Mouse (Mus musculus) lung, postnatal 0 days (tissue): ENCODE results near the gene Mthfs. TPM values are rescaled to one million over a fixed set of nuclear protein-coding genes. Genes with fewer than 3 reads are reported as not detected.

Source experiments
- ATAC-seq: fragments of 200-750 bp; cut with Nextera tagmentation; 2 replicates; pipeline ENCODE4 v1.8.0; 2017; ENCODE audit warnings: moderate library complexity
- DNase-seq: peaks from one replicate; pipeline ENCODE4 v3.0.0-alpha.2; 2016; ENCODE audit warnings: low spot score
- H3K27ac ChIP-seq: fragments of 300-500 bp; sonication (generic); 2 replicates; pipeline ENCODE4 v1.5.1; 2014; ENCODE audit warnings: antibody characterized with exemption, mild to moderate bottlenecking, low read length, mixed read lengths
- H3K27me3 ChIP-seq: fragments of 300-500 bp; sonication (generic); replicated peaks from 2 replicates; pipeline ENCODE4 v1.6.1; 2014; ENCODE audit warnings: low read length, mixed read lengths; ENCODE audit not compliant: insufficient read depth
- H3K36me3 ChIP-seq: fragments of 300-500 bp; sonication (generic); 2 replicates; pipeline ENCODE4 v1.6.1; 2014; ENCODE audit warnings: low read length, mixed read lengths; ENCODE audit not compliant: insufficient read depth
- H3K4me1 ChIP-seq: fragments of 300-500 bp; sonication (generic); 2 replicates; pipeline ENCODE4 v1.6.1; 2014; ENCODE audit warnings: antibody characterized with exemption, low read depth, low read length, mixed read lengths; ENCODE audit not compliant: insufficient read depth
- H3K4me2 ChIP-seq: fragments of 300-500 bp; sonication (generic); replicated peaks from 2 replicates; pipeline ENCODE4 v1.6.1; 2014; ENCODE audit warnings: low read depth, mild to moderate bottlenecking, low read length, moderate library complexity, mixed read lengths
- H3K4me3 ChIP-seq: fragments of 300-500 bp; sonication (generic); 2 replicates; pipeline ENCODE4 v1.5.1; 2014; ENCODE audit warnings: low read depth, low read length
- H3K9ac ChIP-seq: fragments of 300-500 bp; sonication (generic); replicated peaks from 2 replicates; pipeline ENCODE4 v1.6.1; 2014; ENCODE audit warnings: low read depth, mild to moderate bottlenecking
- H3K9me3 ChIP-seq: fragments of 300-500 bp; sonication (generic); 2 replicates; pipeline ENCODE4 v1.6.1; 2016; ENCODE audit warnings: low read length, mixed read lengths
- CTCF ChIP-seq: IDR thresholded peaks from 2 replicates; pipeline ENCODE4 v1.5.1; 2016; ENCODE audit warnings: antibody characterized with exemption, mild to moderate bottlenecking
- EP300 ChIP-seq: IDR thresholded peaks from 2 replicates; pipeline ENCODE4 v1.6.1; 2016; ENCODE audit warnings: antibody characterized with exemption, mild to moderate bottlenecking, control low read depth
- WGBS: fragments of 180-500 bp; shearing (Covaris S2); extraction: QIAGEN DNeasy Blood & Tissue Kit; methylation state at CpG from one replicate; pipeline ENCODE4 v1.1.7; 2014; 5-methylcytosine and 5-hydroxymethylcytosine counted together
- polyA plus RNA-seq: library from polyadenylated mRNA; unstranded; fragments of >200 nt; fragmentation: Nextera tagmentation; extraction: Ambion mirVana; gene quantifications from 2 replicates; pipeline ENCODE4 v1.2.1, GENCODE M21; 2015

Gene Mthfs
- polyA plus RNA-seq, 1 experiment from 2014 or later = 42.6 TPM

GRCm38 (mm10) chr9:89273766-89274165 is 63.3 kb downstream of the Mthfs start:
- Histone ChIP-seq H3K27me3 (no peaks in the 10 kb centered on the region), H3K36me3 (no peaks in the 10 kb centered on the region), H3K27ac (no peak overlapping the region), H3K9me3 (no peaks in the 10 kb centered on the region), H3K4me1 (no peaks in the 10 kb centered on the region), H3K4me2 (no peak overlapping the region), H3K4me3 (no peak overlapping the region), H3K9ac (no peak overlapping the region)
- DNase-seq (no peak), ATAC-seq (no peak)
- WGBS = 61% methylated on average over 7 of the region's 7 CpGs
- TF ChIP-seq EP300 (no peak), CTCF (no peak)

GRCm38 (mm10) chr9:89278207-89278606 is 67.7 kb downstream of the Mthfs start:
- no peak overlapping the region for H3K4me2 ChIP-seq
- H3K36me3 ChIP-seq = no peaks in the 10 kb centered on the region
- H3K4me3 ChIP-seq = no peak overlapping the region
- DNase-seq = no peak
- WGBS = 83% methylated on average over 8 of the region's 8 CpGs
- H3K4me1 ChIP-seq = no peaks in the 10 kb centered on the region
- no peaks in the 10 kb centered on the region for H3K27me3 ChIP-seq
- ATAC-seq = no peak
- TF ChIP-seq EP300 (no peak), CTCF (no peak)
- H3K9me3 ChIP-seq = no peaks in the 10 kb centered on the region
- H3K27ac ChIP-seq = no peak overlapping the region
- H3K9ac ChIP-seq = no peak overlapping the region

GRCm38 (mm10) chr9:89282374-89283068 is 72.0 kb downstream of the Mthfs start:
- Histone ChIP-seq H3K36me3 (no peaks in the 10 kb centered on the region), H3K27me3 (no peaks in the 10 kb centered on the region), H3K4me1 (no peaks in the 10 kb centered on the region), H3K9me3 (no peaks in the 10 kb centered on the region), H3K4me2 (no peak overlapping the region), H3K27ac (no peak overlapping the region), H3K4me3 (no peak overlapping the region), H3K9ac (no peak overlapping the region)
- no peak for DNase-seq
- TF ChIP-seq EP300 (no peak), CTCF (no peak)
- WGBS = 79% methylated on average over 2 of the region's 2 CpGs
- ATAC-seq = no peak

- Histone ChIP-seq H3K36me3 (no peaks in the 10 kb centered on the region), H3K9me3 (no peaks in the 10 kb centered on the region), H3K27ac (no peak overlapping the region), H3K9ac (no peak overlapping the region), H3K4me1 (no peaks in the 10 kb centered on the region), H3K27me3 (no peaks in the 10 kb centered on the region), H3K4me3 (no peak overlapping the region), H3K4me2 (no peak overlapping the region)
- ATAC-seq (no peak), DNase-seq (no peak)
- WGBS = 74% methylated on average over 2 of the region's 2 CpGs
- no peak for TF ChIP-seq CTCF
- no peak for TF ChIP-seq EP300
Observed at GRCm38 (mm10) chr9:89288037-89288436, 77.6 kb downstream of the Mthfs start.

GRCm38 (mm10) chr9:89293364-89293763 is 82.9 kb downstream of the Mthfs start:
- H3K9ac ChIP-seq = no peak overlapping the region
- no peaks in the 10 kb centered on the region for H3K9me3 ChIP-seq
- H3K36me3 ChIP-seq = no peaks in the 10 kb centered on the region
- no peaks in the 10 kb centered on the region for H3K4me1 ChIP-seq
- no peak overlapping the region for H3K4me3 ChIP-seq
- ATAC-seq = no peak
- no peak overlapping the region for H3K4me2 ChIP-seq
- H3K27ac ChIP-seq = no peak overlapping the region
- DNase-seq = no peak
- TF ChIP-seq EP300 (no peak), CTCF (no peak)
- 71% methylated on average over 3 of the region's 3 CpGs for WGBS
- H3K27me3 ChIP-seq = no peaks in the 10 kb centered on the region

GRCm38 (mm10) chr9:89294121-89294520 is 83.6 kb downstream of the Mthfs start:
- Histone ChIP-seq H3K9ac (no peak overlapping the region), H3K27ac (no peak overlapping the region), H3K4me1 (no peaks in the 10 kb centered on the region), H3K4me3 (no peak overlapping the region), H3K4me2 (no peak overlapping the region), H3K36me3 (no peaks in the 10 kb centered on the region), H3K9me3 (no peaks in the 10 kb centered on the region), H3K27me3 (no peaks in the 10 kb centered on the region)
- WGBS = 54% methylated on average over 3 of the region's 3 CpGs
- no peak for ATAC-seq
- DNase-seq = no peak
- TF ChIP-seq EP300 (no peak), CTCF (no peak)

GRCm38 (mm10) chr9:89305637-89306036 is 95.2 kb downstream of the Mthfs start:
- Histone ChIP-seq H3K27ac (no peak overlapping the region), H3K9ac (no peak overlapping the region), H3K36me3 (no peaks in the 10 kb centered on the region), H3K4me3 (no peak overlapping the region), H3K4me2 (no peak overlapping the region), H3K9me3 (no peaks in the 10 kb centered on the region), H3K4me1 (no peaks in the 10 kb centered on the region), H3K27me3 (no peaks in the 10 kb centered on the region)
- 75% methylated on average over 2 of the region's 2 CpGs for WGBS
- TF ChIP-seq CTCF = no peak
- no peak for TF ChIP-seq EP300
- ATAC-seq = no peak
- DNase-seq = no peak
